Mouse (Mus musculus): ENCODE data around the gene Btbd9.

GRCm38 (mm10) chr17:30581201-30581600, 4.9 kb upstream of the Btbd9 start:
- no peak for TF ChIP-seq CTCF (IDR thresholded peaks at IDR 0.05; ENCODE audit: borderline replicate concordance, insufficient read depth, low read depth, low read length)
- TF ChIP-seq POLR2A (IDR thresholded peaks at IDR 0.05; ENCODE audit: borderline replicate concordance, insufficient read depth, low read length), result no peak
